Mouse (Mus musculus): ENCODE measurements around the gene Smyd1. TPM values are rescaled to one million over a fixed set of nuclear protein-coding genes. Genes with fewer than 3 reads are reported as not detected.

Gene Smyd1
- polyA plus RNA-seq (2021; fragmentation: Nextera tagmentation), result 1.4 and 2.5 TPM in 2 replicates
- long read RNA-seq, experiment 1, partial matches to known transcripts, result 2 of 2 reads
- long read RNA-seq, experiment 1, other reads (novel, unspliced or antisense), result 0 of 2 reads
- long read RNA-seq, experiment 2, partial matches to known transcripts, result 1 of 1 reads
- long read RNA-seq, experiment 2, other reads (novel, unspliced or antisense), result 0 of 1 reads

DNA sequence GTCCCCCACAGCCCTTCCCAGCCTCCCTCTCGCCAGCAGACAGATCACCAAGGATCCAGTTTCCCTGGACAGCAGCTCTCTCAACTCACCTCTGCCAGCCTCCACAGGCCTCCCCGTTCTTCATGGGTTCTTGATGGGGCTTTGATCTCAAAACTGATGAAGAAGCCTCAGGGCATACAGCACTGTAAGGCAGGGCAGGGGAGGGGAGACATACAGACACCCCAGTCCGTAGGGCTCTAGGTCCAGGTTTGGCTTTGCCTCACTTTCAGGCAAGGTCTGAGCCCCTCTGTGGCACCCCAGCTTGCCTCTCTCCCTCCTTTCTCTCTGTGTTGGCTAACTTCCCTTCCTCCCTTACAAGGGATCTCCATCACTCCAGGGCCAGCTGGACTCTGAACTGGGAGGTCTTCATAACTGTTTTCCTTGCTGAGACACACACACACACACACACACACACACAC lies at the start of gene Smyd1:
TSS of gene Smyd1 (minus strand) at position 408 of the 458 bp plus-strand sequence.

DNA sequence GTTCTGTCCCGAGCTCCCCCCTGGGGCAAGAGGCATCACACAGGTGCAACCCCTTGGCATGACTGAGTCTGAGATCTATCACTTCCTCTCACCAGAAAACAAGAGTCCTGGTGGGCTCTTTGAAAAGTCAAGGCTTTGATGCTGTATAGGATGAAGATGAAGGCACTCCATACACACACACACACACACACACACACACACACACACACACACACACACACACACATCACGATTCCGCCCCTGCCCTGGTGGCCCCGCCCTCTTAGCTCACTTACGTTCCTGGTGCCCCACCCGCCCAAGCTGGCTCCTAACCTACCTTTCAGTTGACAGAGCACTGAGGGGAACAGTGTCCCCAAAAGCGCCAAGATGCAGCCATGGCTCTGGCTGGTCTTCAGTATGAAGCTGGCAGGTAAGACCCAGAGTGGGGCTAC lies 473 bp upstream of the Smyd1 start, which contains the start of gene Cd8b1:
TSS of gene Cd8b1 (plus strand) at position 298 of the 431 bp plus-strand sequence.

DNA sequence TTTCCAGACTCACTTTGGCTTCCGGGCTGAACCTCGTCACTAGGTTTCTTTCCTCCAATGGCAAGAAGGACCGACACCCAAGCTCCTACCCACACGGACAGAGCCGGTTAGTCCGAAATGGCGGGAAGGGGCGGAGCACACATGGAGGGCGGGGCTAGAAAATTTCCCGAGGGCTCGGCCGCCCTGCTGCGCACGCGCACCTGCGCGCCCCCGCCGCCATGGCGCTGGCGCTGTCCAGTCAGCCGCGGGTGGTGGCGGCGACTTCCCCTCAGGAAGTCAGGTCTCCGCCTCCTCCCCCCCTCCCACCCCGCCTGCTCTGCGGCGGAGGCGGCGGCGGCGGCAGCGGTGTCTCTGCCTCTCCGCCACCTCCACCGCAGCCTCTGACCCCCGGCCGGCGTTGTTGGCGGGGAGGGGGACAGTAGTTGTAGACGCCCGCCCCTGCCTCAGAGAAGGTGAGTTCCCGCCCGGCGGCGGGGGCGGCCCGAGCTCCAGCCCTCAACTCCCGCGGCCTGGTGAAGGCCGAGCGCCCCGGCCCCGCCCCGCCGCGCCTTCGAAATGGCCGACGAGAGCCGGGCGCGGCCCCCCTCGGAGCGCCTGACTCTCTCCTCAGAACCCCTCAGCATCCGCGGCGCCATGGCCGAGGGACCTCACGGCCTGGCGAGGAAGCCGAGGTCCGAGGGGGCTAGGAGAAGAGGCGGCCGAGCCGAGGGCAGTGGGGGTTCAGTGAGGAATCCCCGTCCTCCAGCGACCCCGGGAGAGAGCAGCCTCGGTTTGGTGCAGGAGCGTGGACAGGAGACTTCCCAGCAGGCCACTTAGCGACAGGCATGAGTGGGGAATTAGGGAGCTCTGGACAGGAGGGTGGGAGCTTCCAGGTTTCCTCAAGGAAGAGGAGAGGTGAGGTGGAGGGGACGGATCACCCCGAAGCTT lies 50.4 kb downstream of the Smyd1 start, which contains the start of gene Krcc1:
TSS of gene Krcc1 (plus strand) at position 289 of the 927 bp plus-strand sequence.

DNA sequence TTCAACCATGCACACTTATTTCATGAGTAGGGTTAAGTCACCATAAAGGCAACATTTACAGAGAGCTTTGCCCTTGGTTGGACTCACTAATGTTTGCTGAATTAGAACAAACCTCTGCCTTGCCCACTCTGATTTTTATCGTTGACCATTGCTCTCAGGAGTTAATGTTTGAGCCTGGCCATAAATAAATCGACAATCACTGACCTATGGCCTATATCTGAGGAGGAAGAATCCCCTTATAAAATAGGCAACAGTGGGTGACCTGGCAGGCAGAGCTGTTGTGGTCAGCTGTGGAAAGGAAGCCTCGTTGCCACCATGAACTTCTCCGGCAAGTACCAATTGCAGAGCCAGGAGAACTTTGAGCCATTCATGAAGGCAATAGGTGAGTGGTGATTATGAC lies 122.4 kb downstream of the Smyd1 start, which contains the start of gene Fabp1:
TSS of gene Fabp1 (plus strand) at position 216 of the 400 bp plus-strand sequence.

Small RNAs within 50 kb of the gene (microRNA-seq; reads per million reads assigned to microRNA genes)
- 61.2 reads per million, percentile 53 among the genes with 10 or more reads in this experiment for gene Mir8112

Other genes starting within 250 kb of the Smyd1 start
- gene Thnsl2, start 177.8 kb downstream of the Smyd1 start, polyA plus RNA-seq (2021; fragmentation: Nextera tagmentation), result 3.3 and 4.1 TPM in 2 replicates
- not detected in 2 replicates for gene Fabp1, start 122.4 kb downstream of the Smyd1 start, polyA plus RNA-seq (2021; fragmentation: Nextera tagmentation)
- 23.1 and 24.3 TPM in 2 replicates for gene Krcc1, start 50.6 kb downstream of the Smyd1 start, polyA plus RNA-seq (2021; fragmentation: Nextera tagmentation)
- gene Cd8b1, start 555 bp upstream of the Smyd1 start, polyA plus RNA-seq (2021; fragmentation: Nextera tagmentation), result 0.09 TPM in 1 of 2 replicates, not detected in the other
- 0.06 TPM in 1 of 2 replicates, not detected in the other for gene Cd8a, start 51.2 kb upstream of the Smyd1 start, polyA plus RNA-seq (2021; fragmentation: Nextera tagmentation)
- gene Rmnd5a, start 118.4 kb upstream of the Smyd1 start, polyA plus RNA-seq (2021; fragmentation: Nextera tagmentation), result 6.5 and 7.2 TPM in 2 replicates
- 6.4 and 7.3 TPM in 2 replicates for gene Rnf103, start 171.7 kb upstream of the Smyd1 start, polyA plus RNA-seq (2021; fragmentation: Nextera tagmentation)
- 93.0 and 102 TPM in 2 replicates for gene Chmp3, start 221.6 kb upstream of the Smyd1 start, polyA plus RNA-seq (2021; fragmentation: Nextera tagmentation)